Mouse (Mus musculus) naive thymus-derived CD4-positive, alpha-beta T cell, adult 5 months (primary cell): ENCODE measurements around the gene Btg1. TPM values are rescaled to one million over a fixed set of nuclear protein-coding genes. Genes with fewer than 3 reads are reported as not detected.

ENCODE experiments used
- polyA plus RNA-seq: library from polyadenylated mRNA; unstranded; fragments of 100-300 nt; shearing (Covaris generic); gene quantifications from one replicate; pipeline ENCODE4 v1.2.1, GENCODE M21; 2017

Btg1 gene
- 2,243 TPM for polyA plus RNA-seq

DNA sequence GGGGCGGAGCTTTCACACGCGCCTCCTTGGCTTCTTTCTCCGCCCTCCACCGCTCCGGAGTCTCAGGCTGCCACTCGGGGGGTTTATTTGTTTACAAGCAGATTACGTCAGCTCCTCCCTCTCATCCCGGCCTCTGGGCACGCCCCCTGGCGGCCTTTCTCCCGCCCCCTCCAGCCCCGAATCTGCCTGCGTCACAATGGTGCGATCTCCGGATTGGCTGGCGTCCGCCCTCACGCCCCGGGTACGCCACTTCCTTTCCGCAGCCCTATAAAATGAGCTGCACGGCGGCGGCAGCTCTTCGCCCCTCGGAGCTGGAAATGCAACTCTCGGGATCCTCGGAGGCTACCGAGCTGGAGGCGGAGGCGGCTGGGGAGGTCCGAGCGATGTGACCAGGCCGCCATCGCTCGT lies at the start of gene Btg1:
Btg1 (plus strand) TSS at position 298 of the 408 bp plus-strand sequence.

